Mouse (Mus musculus) frontal cortex, postnatal 14 days (tissue): Measurements from ENCODE around the gene Ski.
A peak's percentile ranks its signal among the peaks of the same experiment; 100 is the strongest.

Source experiments
- DNase-seq, 2 experiments: peaks; one replicate each; pipeline ENCODE4 v3.0.0; 2022; ENCODE audit warnings: low spot score in 2 of 2

Ski gene

GRCm38 (mm10) chr4:155129996-155130395 lies 92.4 kb downstream of the Ski start:
- peak; percentile 78 to 82 for DNase-seq

DNA sequence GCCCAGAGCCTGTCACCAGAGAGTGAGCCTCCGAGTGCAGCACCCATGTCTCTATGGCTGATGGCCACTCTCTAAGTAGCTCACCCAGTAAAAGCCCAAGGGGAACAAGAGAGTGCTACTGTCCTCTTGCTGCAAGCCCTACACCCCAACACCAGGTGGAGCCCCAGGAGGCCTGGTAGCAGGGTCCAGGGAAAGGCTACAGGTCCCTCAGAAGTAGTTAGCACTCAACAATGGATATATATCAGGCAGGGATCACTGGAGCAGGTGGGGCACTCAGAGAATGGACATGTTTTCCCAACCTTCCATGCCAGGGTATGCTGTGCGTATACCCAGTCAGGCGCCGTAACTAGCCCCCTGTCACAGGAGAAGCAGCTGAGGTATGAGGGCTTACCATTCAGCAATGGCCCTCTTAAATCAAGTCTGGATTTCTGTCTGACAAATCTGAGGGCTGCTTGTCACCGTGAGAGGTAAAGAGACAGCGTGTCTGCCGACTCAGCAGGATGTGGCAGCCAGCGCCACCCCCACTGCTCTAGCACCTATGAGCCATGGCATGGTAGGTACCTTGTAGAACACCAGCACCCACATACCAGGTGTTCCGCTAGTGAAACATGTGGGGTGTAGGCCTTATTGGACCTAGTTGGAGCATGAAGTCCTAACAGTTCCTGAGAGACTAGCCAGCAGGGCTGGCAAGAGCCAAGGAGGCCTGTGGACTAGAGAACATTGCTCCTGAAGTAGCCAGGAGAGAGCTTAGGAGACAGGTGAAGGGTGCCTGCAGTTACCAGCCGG lies 93.1 kb downstream of the Ski start:
- no peak for DNase-seq

DNA sequence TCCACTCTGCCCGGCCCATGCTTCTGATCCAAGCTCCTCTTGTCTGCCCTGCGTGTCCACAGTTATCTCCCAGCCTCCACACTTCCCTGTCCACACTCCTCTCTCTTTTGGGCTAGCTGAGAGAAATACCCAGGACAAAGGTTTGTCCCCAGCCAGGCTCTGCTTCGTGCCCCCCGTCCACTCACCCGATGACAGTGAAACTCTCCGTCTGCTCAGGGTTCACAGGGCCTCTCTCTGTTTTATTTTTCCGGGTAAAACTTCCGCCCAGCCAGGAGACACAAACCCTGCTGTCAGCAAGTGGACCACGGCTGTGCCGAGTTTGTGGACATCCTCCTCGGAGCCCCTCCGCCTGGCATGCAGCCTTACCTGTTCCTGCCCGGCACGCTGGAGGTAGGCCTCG lies 94.0 kb downstream of the Ski start:
- no peak for DNase-seq

- DNase-seq, result no peak
Measured at GRCm38 (mm10) chr4:155126602-155127372, 95.6 kb downstream of the Ski start.

DNA sequence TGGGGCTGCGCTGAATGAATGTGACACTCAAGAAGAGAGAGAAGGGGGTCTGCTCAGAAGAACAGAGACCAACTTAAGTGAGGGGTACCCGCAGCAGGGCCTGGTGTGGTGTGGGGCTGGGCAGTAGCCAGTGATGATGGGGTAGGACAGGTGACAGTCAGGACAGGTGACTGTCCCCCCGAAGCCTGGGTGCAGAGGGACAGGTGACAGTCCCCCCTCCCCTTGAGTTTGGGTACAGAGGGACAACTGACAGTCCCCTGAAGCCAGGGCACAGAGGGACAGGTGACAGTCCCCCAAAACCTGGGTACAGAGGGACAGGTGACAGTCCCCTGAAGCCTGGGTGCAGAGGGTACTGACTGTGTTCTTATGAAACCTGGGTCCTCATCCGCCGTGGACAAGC lies 96.2 kb downstream of the Ski start:
- DNase-seq, result no peak

- no peak for DNase-seq
Measured at GRCm38 (mm10) chr4:155125310-155125709, 97.1 kb downstream of the Ski start.

- no peak for DNase-seq
Measured at GRCm38 (mm10) chr4:155123868-155124534, 98.4 kb downstream of the Ski start.

- DNase-seq, result peak; percentile 95 to 96
Measured at GRCm38 (mm10) chr4:155122444-155123040, 99.8 kb downstream of the Ski start.

DNA sequence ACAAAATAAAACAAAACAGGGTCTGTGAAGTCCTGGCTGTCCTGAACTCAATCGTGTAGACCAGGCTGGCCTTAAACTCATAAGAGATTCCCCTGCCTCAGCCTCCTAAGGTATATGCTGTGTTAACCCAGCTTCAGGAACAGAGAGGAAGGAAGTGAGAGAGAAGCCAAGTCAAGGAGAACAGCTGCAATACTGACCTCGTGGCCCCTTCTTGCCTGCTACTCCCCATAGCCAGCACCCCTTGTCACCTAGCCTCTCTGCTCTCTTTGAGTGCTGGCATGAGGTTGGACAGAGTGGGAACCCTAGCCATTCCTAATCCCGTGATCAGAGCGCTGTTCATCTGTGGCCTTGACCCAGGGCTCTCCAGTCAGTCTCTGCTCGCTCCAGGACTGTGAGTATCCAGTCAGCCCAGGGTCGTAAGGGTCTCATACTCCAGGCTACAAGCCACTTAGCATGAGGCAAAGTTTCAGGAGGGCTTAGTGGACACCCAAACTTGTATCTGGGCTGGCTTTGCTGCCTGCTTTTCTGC lies 100.4 kb downstream of the Ski start:
- DNase-seq, result no peak

- DNase-seq, result no peak
Measured at GRCm38 (mm10) chr4:155121222-155121621, 101.2 kb downstream of the Ski start.

- no peak for DNase-seq
Measured at GRCm38 (mm10) chr4:155120583-155120982, 101.8 kb downstream of the Ski start.

DNA sequence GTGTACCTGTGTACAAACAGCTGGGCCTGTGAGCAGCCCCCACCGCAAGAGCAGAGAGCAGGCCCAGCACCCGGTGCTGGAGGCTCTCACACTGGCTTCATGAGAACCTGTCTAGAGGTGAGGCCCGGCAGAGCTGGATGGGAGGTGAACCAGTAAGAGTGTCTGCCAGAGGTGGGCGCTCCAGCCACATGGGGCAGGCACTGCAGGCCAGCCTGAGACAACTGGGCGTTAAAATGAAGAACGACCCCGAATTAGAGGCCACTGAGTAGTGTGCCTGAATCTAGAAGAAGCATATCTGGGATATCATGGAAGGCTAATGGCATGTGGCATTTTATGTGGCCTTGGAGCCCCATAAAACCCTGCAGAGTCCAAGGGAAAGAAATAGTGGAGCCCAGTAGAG lies 102.4 kb downstream of the Ski start:
- DNase-seq, result no peak

- DNase-seq, result no peak
Measured at GRCm38 (mm10) chr4:155118278-155118677, 104.1 kb downstream of the Ski start.

- no peak for DNase-seq
Measured at GRCm38 (mm10) chr4:155117396-155117978, 104.9 kb downstream of the Ski start.

DNA sequence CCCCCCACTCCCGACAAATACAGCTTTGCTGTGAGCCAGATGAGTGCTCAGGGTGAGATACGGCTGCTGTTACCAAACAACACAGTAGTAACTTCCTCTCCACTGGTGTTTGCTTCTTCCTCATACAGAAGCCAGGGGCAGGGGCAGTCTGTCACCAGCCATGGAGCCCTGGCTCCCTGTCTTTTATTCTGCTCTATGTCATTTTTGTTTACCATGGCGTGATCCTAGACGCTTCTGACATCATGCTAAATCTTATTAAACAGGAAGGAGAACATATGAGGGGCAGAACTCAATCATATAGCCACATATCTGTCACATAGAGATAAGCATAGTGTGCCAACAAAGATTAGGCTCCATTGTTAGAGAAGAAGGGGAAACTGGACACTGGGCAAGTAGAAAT lies 105.8 kb downstream of the Ski start:
- no peak for DNase-seq

GRCm38 (mm10) chr4:155113766-155114410 lies 108.5 kb downstream of the Ski start:
- DNase-seq, result no peak

DNA sequence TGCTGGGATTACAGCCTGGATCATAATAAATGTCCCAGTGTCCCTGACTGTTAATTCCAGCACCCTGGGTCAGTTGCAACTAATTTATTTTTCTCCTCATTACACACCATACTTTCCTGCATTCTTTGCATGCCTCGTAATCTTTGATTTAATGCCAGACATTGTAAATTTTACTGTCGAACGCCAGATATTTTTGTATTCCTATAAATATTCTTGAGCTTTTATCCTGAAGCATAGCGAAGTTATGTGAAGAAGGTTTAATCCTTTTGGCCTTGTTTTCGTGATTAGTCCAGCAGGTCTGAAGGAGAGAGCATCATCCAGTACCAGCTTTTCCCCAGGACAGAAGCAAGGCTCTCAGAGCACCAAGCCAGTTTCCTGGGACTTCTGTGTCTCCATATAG lies 112.9 kb downstream of the Ski start:
- no peak for DNase-seq

DNA sequence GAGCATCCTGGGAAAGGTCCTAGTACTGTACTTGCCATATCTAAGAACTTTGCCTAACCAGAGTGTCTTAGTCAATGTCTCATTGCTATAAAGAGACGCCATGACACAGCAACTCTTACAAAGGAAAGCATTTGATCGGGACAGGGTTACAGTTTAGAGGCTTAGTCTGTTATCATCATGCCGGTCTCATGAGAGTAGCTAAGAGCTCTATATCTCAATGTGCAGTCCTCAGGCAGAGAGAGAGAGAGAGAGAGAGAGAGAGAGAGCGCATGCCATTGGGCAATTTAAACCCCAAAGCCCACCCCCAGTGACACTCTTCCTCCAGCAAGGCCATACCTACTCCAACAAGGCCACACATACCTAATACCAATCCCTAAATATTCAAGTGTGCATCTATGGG lies 114.5 kb downstream of the Ski start:
- no peak for DNase-seq
